Mouse (Mus musculus) brain, embryonic 14.5 days (tissue): ENCODE measurements around the gene Gmeb1.

Experiments
- CTCF ChIP-seq: fragments of 200-500 bp; IDR thresholded peaks from 2 replicates; pipeline ENCODE4 v1.5.1; 2012; ENCODE audit warnings: inconsistent platforms, mild to moderate bottlenecking, moderate library complexity, borderline replicate concordance; ENCODE audit not compliant: insufficient read depth, insufficient read length; ENCODE audit errors: extremely low read depth
- POLR2A ChIP-seq: fragments of 200-500 bp; IDR thresholded peaks from 2 replicates; pipeline ENCODE4 v1.6.1; 2012; ENCODE audit warnings: mild to moderate bottlenecking, inconsistent platforms, borderline replicate concordance; ENCODE audit not compliant: poor library complexity, insufficient read depth, insufficient read length, severe bottlenecking; ENCODE audit errors: extremely low read depth

GRCm38 (mm10) chr4:132241208-132241607 lies 20.2 kb downstream of the Gmeb1 start:
- TF ChIP-seq CTCF (no peak), POLR2A (no peak)
